Comparison of ENCODE assay signal across 16 mouse cellular contexts in genomic region chr10:94405456-94405855, GRCm38 (mm10).
DNase-seq lines count a peak whose midpoint lies in the region; ATAC-seq lines count a peak whose summit lies in the region.
"Had no signal": no experiment of that assay in that cellular context is flagged by ENCODE, and none has a peak within 500 bp of the region (broad histone marks: within the 10 kb centered on the region; RNA-seq: fewer than 3 reads in every experiment).

No protein-coding gene starts in this region.

- no peaks in the 10 kb centered on the region for H3K4me1 ChIP-seq in kidney, embryonic 14.5 days (ENCODE audit: control insufficient read depth, insufficient read depth, low read length)

- WGBS in kidney, embryonic 14.5 days, result 66% methylated on average over 3 of the region's 3 CpGs

- H3K27ac ChIP-seq in kidney, embryonic 14.5 days (ENCODE audit: low read depth, low read length), result no peak overlapping the region
- H3K27ac ChIP-seq: layer of hippocampus, adult 2 months; limb, embryonic 15.5 days; neural tube, embryonic 12.5 days had no signal

- no peaks in the 10 kb centered on the region for H3K9me3 ChIP-seq in kidney, embryonic 14.5 days (ENCODE audit: control insufficient read depth, low read length)
- H3K9me3 ChIP-seq: limb, embryonic 15.5 days; neural tube, embryonic 12.5 days had no signal

- H3K4me2 ChIP-seq in kidney, embryonic 14.5 days (replicated peaks; ENCODE audit: low read depth, low read length), result no peak overlapping the region
- H3K4me2 ChIP-seq: limb, embryonic 15.5 days; neural tube, embryonic 12.5 days had no signal

- ATAC-seq in kidney, embryonic 14.5 days (ENCODE audit: low FRiP score, low TSS enrichment), result no peak
- ATAC-seq in granulocyte monocyte progenitor cell, adult 5-6 weeks (replicated peaks; ENCODE audit: poor library complexity, severe bottlenecking), result peak; percentile 46; the same call in 1 of the 2 replicates
- ATAC-seq in megakaryocyte, adult 5-6 weeks (ENCODE audit: poor library complexity, severe bottlenecking), result peak; percentile 48
- ATAC-seq: forebrain, embryonic 16.5 days; midbrain, embryonic 16.5 days had no signal

- no peaks in the 10 kb centered on the region for H3K27me3 ChIP-seq in kidney, embryonic 14.5 days (ENCODE audit: control insufficient read depth, insufficient read depth, low read length)
- H3K27me3 ChIP-seq: limb, embryonic 15.5 days; neural tube, embryonic 12.5 days had no signal

- no peaks in the 10 kb centered on the region for H3K36me3 ChIP-seq in kidney, embryonic 14.5 days (ENCODE audit: control insufficient read depth, insufficient read depth, low read length)
- H3K36me3 ChIP-seq: limb, embryonic 15.5 days; neural tube, embryonic 12.5 days had no signal

- H3K9ac ChIP-seq in kidney, embryonic 14.5 days (ENCODE audit: low read depth, low read length), result no peak overlapping the region
- H3K9ac ChIP-seq: limb, embryonic 15.5 days; neural tube, embryonic 12.5 days had no signal

- DNase-seq in embryo, embryonic 10 days (ENCODE audit: low spot score), result peak; percentile 35
- DNase-seq in embryo, embryonic 10.5 days (ENCODE audit: low spot score), result no peak
- peak; percentile 79 to 81 for DNase-seq in kidney, adult 8-10 months
- no peak for DNase-seq in testis, postnatal 10 days (ENCODE audit: low spot score)
- no peak for DNase-seq in ovary, adult 18-20 months (ENCODE audit: low spot score)
- DNase-seq: cerebellum, adult 9-10 months; gastrocnemius, postnatal 25 days had no signal

- H3K4me3 ChIP-seq in kidney, embryonic 14.5 days (ENCODE audit: low read length), result no peak overlapping the region
- H3K4me3 ChIP-seq: erythroblast, embryonic 14.5 days; layer of hippocampus, adult 2 months; limb, embryonic 15.5 days; neural tube, embryonic 12.5 days had no signal

Comparison
In these comparisons a context has a peak if more than half of its experiments do, and no peak if none do; other contexts are left out.
1. DNase-seq: peak in embryo, embryonic 10 days (single experiment) and kidney, adult 8-10 months (2 of 2); none in embryo, embryonic 10.5 days (single experiment), testis, postnatal 10 days (single experiment) and ovary, adult 18-20 months (single experiment).